Mouse (Mus musculus): Measurements from ENCODE around the gene Lrfn2. TPM values are rescaled to one million over a fixed set of nuclear protein-coding genes. Genes with fewer than 3 reads are reported as not detected.

Lrfn2 gene
- total RNA-seq (2015) (not detected in 2 replicates), total RNA-seq (2017) (not detected in 2 replicates)

- peak; percentile 91 for ATAC-seq (ENCODE audit: poor library complexity, severe bottlenecking)
Measured at GRCm38 (mm10) chr17:48931621-48932405, at the start of gene Lrfn2. Gene Lrfn2 (plus strand): TSS chr17:48932379.

- no peak for ATAC-seq (ENCODE audit: poor library complexity, severe bottlenecking)
Measured at GRCm38 (mm10) chr17:48887472-48888385, 44.5 kb upstream of the Lrfn2 start.

- ATAC-seq (ENCODE audit: poor library complexity, severe bottlenecking): no peak
Measured at GRCm38 (mm10) chr17:48905286-48906040, 26.7 kb upstream of the Lrfn2 start.

GRCm38 (mm10) chr17:48913437-48913836 is 18.7 kb upstream of the Lrfn2 start:
- ATAC-seq (ENCODE audit: poor library complexity, severe bottlenecking): no peak

GRCm38 (mm10) chr17:48917411-48917810 is 14.8 kb upstream of the Lrfn2 start:
- no peak for ATAC-seq (ENCODE audit: poor library complexity, severe bottlenecking)

- ATAC-seq (ENCODE audit: poor library complexity, severe bottlenecking): no peak
Measured at GRCm38 (mm10) chr17:48918458-48918857, 13.7 kb upstream of the Lrfn2 start.

GRCm38 (mm10) chr17:48922905-48923304 is 9.3 kb upstream of the Lrfn2 start:
- no peak for ATAC-seq (ENCODE audit: poor library complexity, severe bottlenecking)

GRCm38 (mm10) chr17:48925426-48925825 is 6.8 kb upstream of the Lrfn2 start:
- ATAC-seq (ENCODE audit: poor library complexity, severe bottlenecking): no peak

- ATAC-seq (ENCODE audit: poor library complexity, severe bottlenecking): no peak
Measured at GRCm38 (mm10) chr17:48930994-48931393, 1.2 kb upstream of the Lrfn2 start.

- no peak for ATAC-seq (ENCODE audit: poor library complexity, severe bottlenecking)
Measured at GRCm38 (mm10) chr17:48932406-48932906, 277 bp downstream of the Lrfn2 start.

GRCm38 (mm10) chr17:48932916-48933315 is 737 bp downstream of the Lrfn2 start:
- no peak for ATAC-seq (ENCODE audit: poor library complexity, severe bottlenecking)

GRCm38 (mm10) chr17:48935201-48935600 is 3.0 kb downstream of the Lrfn2 start:
- no peak for ATAC-seq (ENCODE audit: poor library complexity, severe bottlenecking)

- no peak for ATAC-seq (ENCODE audit: poor library complexity, severe bottlenecking)
Measured at GRCm38 (mm10) chr17:48936445-48937141, 4.4 kb downstream of the Lrfn2 start.

- no peak for ATAC-seq (ENCODE audit: poor library complexity, severe bottlenecking)
Measured at GRCm38 (mm10) chr17:48938711-48939220, 6.6 kb downstream of the Lrfn2 start.

GRCm38 (mm10) chr17:48946315-48946714 is 14.1 kb downstream of the Lrfn2 start:
- ATAC-seq (ENCODE audit: poor library complexity, severe bottlenecking): no peak

GRCm38 (mm10) chr17:48946765-48947164 is 14.6 kb downstream of the Lrfn2 start:
- no peak for ATAC-seq (ENCODE audit: poor library complexity, severe bottlenecking)

GRCm38 (mm10) chr17:48951250-48951649 is 19.1 kb downstream of the Lrfn2 start:
- no peak for ATAC-seq (ENCODE audit: poor library complexity, severe bottlenecking)

GRCm38 (mm10) chr17:48956033-48956631 is 24.0 kb downstream of the Lrfn2 start:
- no peak for ATAC-seq (ENCODE audit: poor library complexity, severe bottlenecking)

- ATAC-seq (ENCODE audit: poor library complexity, severe bottlenecking): no peak
Measured at GRCm38 (mm10) chr17:48960161-48960698, 28.1 kb downstream of the Lrfn2 start.
